Mouse (Mus musculus): ENCODE data around the gene Irf2bp1. TPM values are rescaled to one million over a fixed set of nuclear protein-coding genes. Genes with fewer than 3 reads are reported as not detected.

Gene Irf2bp1
- polyA plus RNA-seq, 1 experiment from 2014 or later = 17.0 TPM

- Histone ChIP-seq H3K36me3 (ENCODE audit: control insufficient read depth, insufficient read depth, low read length) (peaks cover 54% of the 10 kb centered on the region), H3K4me3 (ENCODE audit: low read length) (no peak overlapping the region), H3K27ac (ENCODE audit: low read length) (no peak overlapping the region), H3K4me1 (ENCODE audit: control insufficient read depth, insufficient read depth, low read length) (no peaks in the 10 kb centered on the region), H3K9me3 (ENCODE audit: control insufficient read depth, low read length) (no peaks in the 10 kb centered on the region), H3K27me3 (replicated peaks; ENCODE audit: control insufficient read depth, insufficient read depth, low read length) (no peaks in the 10 kb centered on the region), H3K4me2 (ENCODE audit: low read depth, low read length) (no peak overlapping the region), H3K9ac (ENCODE audit: low read depth, low read length) (no peak overlapping the region)
- WGBS = 89% methylated on average over 11 of the region's 11 CpGs
- ATAC-seq = no peak
Observed at GRCm38 (mm10) chr7:19046286-19047069, 42.6 kb downstream of the Irf2bp1 start.

GRCm38 (mm10) chr7:19048006-19048527 lies 44.2 kb downstream of the Irf2bp1 start:
- Histone ChIP-seq H3K4me1 (ENCODE audit: control insufficient read depth, insufficient read depth, low read length) (no peaks in the 10 kb centered on the region), H3K27ac (ENCODE audit: low read length) (no peak overlapping the region), H3K9ac (ENCODE audit: low read depth, low read length) (no peak overlapping the region), H3K9me3 (ENCODE audit: control insufficient read depth, low read length) (no peaks in the 10 kb centered on the region), H3K36me3 (ENCODE audit: control insufficient read depth, insufficient read depth, low read length) (peaks cover 44% of the 10 kb centered on the region), H3K27me3 (replicated peaks; ENCODE audit: control insufficient read depth, insufficient read depth, low read length) (no peaks in the 10 kb centered on the region), H3K4me3 (ENCODE audit: low read length) (no peak overlapping the region), H3K4me2 (ENCODE audit: low read depth, low read length) (no peak overlapping the region)
- WGBS = 85% methylated on average over 14 of the region's 14 CpGs
- ATAC-seq = no peak

DNA sequence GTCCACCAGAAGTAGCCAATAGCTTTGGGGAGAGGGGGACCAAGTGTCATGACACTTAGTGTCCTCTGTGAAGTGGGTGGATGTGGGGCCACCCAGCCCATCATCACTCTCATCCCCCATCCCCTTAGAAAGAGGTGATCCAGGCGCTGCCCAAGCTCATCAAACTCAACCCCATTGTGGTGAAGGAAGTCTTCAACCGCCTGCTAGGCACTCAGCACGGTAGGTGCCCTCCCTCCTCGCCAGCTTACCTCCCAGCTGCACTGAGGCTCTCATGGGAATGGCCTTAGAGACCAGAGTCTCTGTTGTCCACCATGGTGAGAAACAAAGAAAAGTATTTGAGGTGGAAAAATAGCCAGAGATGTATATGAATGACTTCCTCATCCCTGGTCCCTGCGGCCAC lies 45.4 kb downstream of the Irf2bp1 start:
- Histone ChIP-seq H3K27me3 (replicated peaks; ENCODE audit: control insufficient read depth, insufficient read depth, low read length) (no peaks in the 10 kb centered on the region), H3K9ac (ENCODE audit: low read depth, low read length) (no peak overlapping the region), H3K36me3 (ENCODE audit: control insufficient read depth, insufficient read depth, low read length) (peaks cover 40% of the 10 kb centered on the region), H3K27ac (ENCODE audit: low read length) (no peak overlapping the region), H3K4me3 (ENCODE audit: low read length) (no peak overlapping the region), H3K9me3 (ENCODE audit: control insufficient read depth, low read length) (no peaks in the 10 kb centered on the region), H3K4me2 (ENCODE audit: low read depth, low read length) (no peak overlapping the region), H3K4me1 (ENCODE audit: control insufficient read depth, insufficient read depth, low read length) (0 out of 2 replicates have a peak, but pooled peaks cover 4% of the 10 kb centered on the region)
- 86% methylated on average over 5 of the region's 5 CpGs for WGBS
- ATAC-seq = no peak

GRCm38 (mm10) chr7:19050172-19050571 lies 46.3 kb downstream of the Irf2bp1 start:
- Histone ChIP-seq H3K4me3 (ENCODE audit: low read length) (no peak overlapping the region), H3K9ac (ENCODE audit: low read depth, low read length) (no peak overlapping the region), H3K36me3 (ENCODE audit: control insufficient read depth, insufficient read depth, low read length) (peaks cover 34% of the 10 kb centered on the region), H3K4me2 (ENCODE audit: low read depth, low read length) (no peak overlapping the region), H3K27me3 (replicated peaks; ENCODE audit: control insufficient read depth, insufficient read depth, low read length) (no peaks in the 10 kb centered on the region), H3K9me3 (ENCODE audit: control insufficient read depth, low read length) (no peaks in the 10 kb centered on the region), H3K27ac (ENCODE audit: low read length) (no peak overlapping the region), H3K4me1 (ENCODE audit: control insufficient read depth, insufficient read depth, low read length) (peaks cover 9% of the 10 kb centered on the region; the same call in 1 of the 2 replicates)
- WGBS = 83% methylated on average over 8 of the region's 8 CpGs
- ATAC-seq = no peak

- H3K9me3 ChIP-seq (ENCODE audit: control insufficient read depth, low read length) = no peaks in the 10 kb centered on the region
- WGBS = 77% methylated on average over 4 of the region's 4 CpGs
- no peaks in the 10 kb centered on the region for H3K27me3 ChIP-seq (replicated peaks; ENCODE audit: control insufficient read depth, insufficient read depth, low read length)
- no peak for ATAC-seq
- no peak overlapping the region for H3K27ac ChIP-seq (ENCODE audit: low read length)
- H3K4me1 ChIP-seq (ENCODE audit: control insufficient read depth, insufficient read depth, low read length) = peaks cover 9% of the 10 kb centered on the region; the same call in 1 of the 2 replicates
- H3K4me2 ChIP-seq (ENCODE audit: low read depth, low read length) = no peak overlapping the region
- H3K9ac ChIP-seq (ENCODE audit: low read depth, low read length) = no peak overlapping the region
- peaks cover 25% of the 10 kb centered on the region for H3K36me3 ChIP-seq (ENCODE audit: control insufficient read depth, insufficient read depth, low read length)
- no peak overlapping the region for H3K4me3 ChIP-seq (ENCODE audit: low read length)
Observed at GRCm38 (mm10) chr7:19051161-19051560, 47.3 kb downstream of the Irf2bp1 start.

- Histone ChIP-seq H3K4me1 (ENCODE audit: control insufficient read depth, insufficient read depth, low read length) (peaks cover 9% of the 10 kb centered on the region; the same call in 1 of the 2 replicates), H3K9me3 (ENCODE audit: control insufficient read depth, low read length) (no peaks in the 10 kb centered on the region), H3K27ac (ENCODE audit: low read length) (no peak overlapping the region), H3K9ac (ENCODE audit: low read depth, low read length) (no peak overlapping the region), H3K36me3 (ENCODE audit: control insufficient read depth, insufficient read depth, low read length) (peaks cover 20% of the 10 kb centered on the region), H3K4me3 (ENCODE audit: low read length) (no peak overlapping the region), H3K4me2 (ENCODE audit: low read depth, low read length) (no peak overlapping the region), H3K27me3 (replicated peaks; ENCODE audit: control insufficient read depth, insufficient read depth, low read length) (no peaks in the 10 kb centered on the region)
- 86% methylated on average over 15 of the region's 15 CpGs for WGBS
- ATAC-seq = no peak
Observed at GRCm38 (mm10) chr7:19052345-19053135, 48.7 kb downstream of the Irf2bp1 start.

GRCm38 (mm10) chr7:19053136-19053532 lies 49.3 kb downstream of the Irf2bp1 start:
- Histone ChIP-seq H3K27ac (ENCODE audit: low read length) (no peak overlapping the region), H3K4me1 (ENCODE audit: control insufficient read depth, insufficient read depth, low read length) (peaks cover 9% of the 10 kb centered on the region; the same call in 1 of the 2 replicates), H3K4me3 (ENCODE audit: low read length) (no peak overlapping the region), H3K36me3 (ENCODE audit: control insufficient read depth, insufficient read depth, low read length) (peaks cover 16% of the 10 kb centered on the region), H3K9ac (ENCODE audit: low read depth, low read length) (no peak overlapping the region), H3K27me3 (replicated peaks; ENCODE audit: control insufficient read depth, insufficient read depth, low read length) (no peaks in the 10 kb centered on the region), H3K4me2 (ENCODE audit: low read depth, low read length) (no peak overlapping the region), H3K9me3 (ENCODE audit: control insufficient read depth, low read length) (no peaks in the 10 kb centered on the region)
- no peak for ATAC-seq
- 87% methylated on average over 7 of the region's 7 CpGs for WGBS

DNA sequence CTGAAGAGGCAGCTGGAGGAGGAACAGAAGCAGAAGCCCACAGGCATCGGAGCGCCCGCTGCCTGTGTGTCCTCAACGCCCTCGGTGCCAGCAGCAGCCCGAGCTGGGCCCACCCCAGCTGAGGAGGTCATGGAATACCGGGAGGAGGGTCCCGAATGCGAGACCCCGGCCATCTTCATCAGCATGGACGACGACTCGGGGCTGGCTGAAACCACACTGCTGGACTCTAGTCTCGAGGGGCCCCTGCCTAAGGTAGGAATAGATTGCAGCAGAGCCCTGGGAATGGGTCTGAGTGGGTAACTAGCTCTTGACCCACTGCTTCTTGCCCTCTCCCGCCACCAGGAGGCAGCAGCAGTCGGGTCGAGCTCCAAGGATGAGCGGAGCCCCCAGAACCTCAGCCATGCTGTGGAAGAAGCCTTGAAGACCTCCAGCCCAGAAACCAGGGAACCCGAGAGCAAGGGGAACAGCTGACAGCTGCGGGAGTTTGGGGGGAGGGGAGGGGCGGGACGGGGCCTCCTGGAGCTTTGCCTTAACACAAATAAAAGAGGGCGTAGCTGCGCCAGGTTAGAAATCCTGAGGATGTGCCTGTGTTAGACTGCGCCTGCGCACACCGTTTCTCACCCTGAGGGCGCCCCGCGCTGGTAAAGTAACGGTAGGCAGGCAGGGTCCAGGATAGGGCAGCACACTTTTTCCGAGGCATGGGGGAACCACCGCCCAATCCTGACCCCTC lies 50.4 kb downstream of the Irf2bp1 start, which contains the start of gene Rsph6a:
Gene Rsph6a (plus strand): TSS at position 644 of the 730 bp plus-strand sequence.
- peak within 1 kb of the TSS; percentile 24; the same call in 1 of the 2 replicates for H3K4me2 ChIP-seq (ENCODE audit: low read depth, low read length)
- no peaks in the 10 kb centered on the region for H3K27me3 ChIP-seq (replicated peaks; ENCODE audit: control insufficient read depth, insufficient read depth, low read length)
- H3K9me3 ChIP-seq (ENCODE audit: control insufficient read depth, low read length) = no peaks in the 10 kb centered on the region
- no peak within 1 kb of the TSS for H3K4me3 ChIP-seq (ENCODE audit: low read length)
- H3K4me1 ChIP-seq (ENCODE audit: control insufficient read depth, insufficient read depth, low read length) = peaks cover 9% of the 10 kb centered on the region; the same call in 1 of the 2 replicates
- H3K36me3 ChIP-seq (ENCODE audit: control insufficient read depth, insufficient read depth, low read length) = peaks cover 14% of the 10 kb centered on the region
- H3K9ac ChIP-seq (ENCODE audit: low read depth, low read length) = peak within 1 kb of the TSS; percentile 22; the same call in 1 of the 2 replicates
- 31% methylated on average over 33 of the region's 33 CpGs for WGBS
- no peak within 1 kb of the TSS for H3K27ac ChIP-seq (ENCODE audit: low read length)
- ATAC-seq = peak; percentile 39; the same call in 1 of the 2 replicates
